Mouse (Mus musculus) stomach, postnatal 0 days (tissue): ENCODE measurements around the gene Foxg1. TPM values are rescaled to one million over a fixed set of nuclear protein-coding genes. Genes with fewer than 3 reads are reported as not detected.

ENCODE experiments used
- ATAC-seq: fragments of 200-750 bp; cut with Nextera tagmentation; 2 replicates; pipeline ENCODE4 v1.8.0; 2017; ENCODE audit not compliant: low FRiP score, low TSS enrichment
- DNase-seq: peaks from one replicate; pipeline ENCODE4 v3.0.0-alpha.2; 2016; ENCODE audit warnings: low spot score
- H3K27ac ChIP-seq: fragments of 300-500 bp; sonication (generic); replicated peaks from 2 replicates; pipeline ENCODE4 v1.5.1; 2014; ENCODE audit warnings: mild to moderate bottlenecking, control low read depth
- H3K27me3 ChIP-seq: fragments of 300-500 bp; sonication (generic); 2 replicates; pipeline ENCODE4 v1.6.1; 2014; ENCODE audit warnings: low read length; ENCODE audit not compliant: control insufficient read depth, insufficient read depth
- H3K36me3 ChIP-seq: fragments of 300-500 bp; sonication (generic); 2 replicates; pipeline ENCODE4 v1.6.1; 2014; ENCODE audit warnings: low read length, mixed read lengths; ENCODE audit not compliant: control insufficient read depth, insufficient read depth
- H3K4me1 ChIP-seq: fragments of 300-500 bp; sonication (generic); replicated peaks from 2 replicates; pipeline ENCODE4 v1.6.1; 2014; ENCODE audit warnings: antibody characterized with exemption; ENCODE audit not compliant: control insufficient read depth, insufficient read depth
- H3K4me2 ChIP-seq: fragments of 300-500 bp; sonication (generic); replicated peaks from 2 replicates; pipeline ENCODE4 v1.6.1; 2014; ENCODE audit warnings: low read depth, mild to moderate bottlenecking, control low read depth, moderate library complexity
- H3K4me3 ChIP-seq: fragments of 300-500 bp; sonication (generic); 2 replicates; pipeline ENCODE4 v1.5.1; 2014; ENCODE audit warnings: low read depth, low read length, control low read depth
- H3K9ac ChIP-seq: fragments of 300-500 bp; sonication (generic); 2 replicates; pipeline ENCODE4 v1.6.1; 2014; ENCODE audit warnings: mild to moderate bottlenecking, low read length, control low read depth, mixed read lengths
- H3K9me3 ChIP-seq: fragments of 300-500 bp; sonication (generic); 2 replicates; pipeline ENCODE4 v1.6.1; 2016; ENCODE audit warnings: low read length; ENCODE audit not compliant: control insufficient read depth
- CTCF ChIP-seq: IDR thresholded peaks from 2 replicates; pipeline ENCODE4 v1.5.1; 2016; ENCODE audit warnings: antibody characterized with exemption, low read depth, mild to moderate bottlenecking, moderate library complexity
- EP300 ChIP-seq: optimal IDR thresholded peaks from 2 replicates; pipeline ENCODE3; 2016; ENCODE audit warnings: antibody characterized with exemption
- WGBS: fragments of 180-500 bp; shearing (Covaris S2); extraction: QIAGEN DNeasy Blood & Tissue Kit; methylation state at CpG from one replicate; pipeline ENCODE4 v1.1.7; 2014; 5-methylcytosine and 5-hydroxymethylcytosine counted together
- polyA plus RNA-seq: library from polyadenylated mRNA; unstranded; fragments of >200 nt; fragmentation: Nextera tagmentation; extraction: Ambion mirVana; gene quantifications from 2 replicates; pipeline ENCODE4 v1.2.1, GENCODE M21; 2015

Foxg1 gene
- polyA plus RNA-seq, 1 experiment from 2014 or later = not detected

DNA sequence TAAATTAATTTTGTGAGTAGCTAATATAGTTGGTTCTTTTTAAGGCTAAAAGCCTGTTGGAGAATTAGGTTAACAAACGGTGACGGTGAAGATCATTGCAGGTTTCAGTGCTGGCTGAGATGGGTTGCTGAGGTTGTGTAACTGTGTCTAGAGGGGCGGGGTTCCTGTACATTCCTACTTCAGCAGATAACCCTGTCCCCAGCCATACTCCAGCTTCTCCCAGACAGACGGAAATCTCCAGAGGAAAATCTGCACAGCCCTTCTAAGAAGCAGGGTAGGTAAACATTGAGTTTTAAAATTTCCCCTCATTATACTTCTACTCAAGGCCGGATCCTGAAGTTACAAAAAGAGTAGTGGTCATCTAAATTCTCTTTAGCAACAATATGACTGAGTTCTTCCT is 7.2 kb downstream of the Foxg1 start:
- WGBS = 15% methylated on average over 5 of the region's 5 CpGs

GRCm38 (mm10) chr12:49390257-49390656 is 7.8 kb downstream of the Foxg1 start:
- Histone ChIP-seq H3K4me3 (no peak overlapping the region), H3K4me2 (no peak overlapping the region), H3K36me3 (no peaks in the 10 kb centered on the region), H3K27ac (no peak overlapping the region), H3K9ac (no peak overlapping the region), H3K27me3 (peaks cover 28% of the 10 kb centered on the region), H3K4me1 (no peaks in the 10 kb centered on the region), H3K9me3 (no peaks in the 10 kb centered on the region)
- TF ChIP-seq CTCF (no peak), EP300 (no peak)
- 8% methylated on average over 13 of the region's 13 CpGs for WGBS
- ATAC-seq (no peak), DNase-seq (no peak)

More for the DNA sequence above, 7.2 kb downstream of the Foxg1 start:
- Histone ChIP-seq H3K27me3 (peaks cover 34% of the 10 kb centered on the region), H3K9me3 (no peaks in the 10 kb centered on the region), H3K36me3 (no peaks in the 10 kb centered on the region), H3K27ac (no peak overlapping the region), H3K4me2 (no peak overlapping the region), H3K4me3 (no peak overlapping the region), H3K9ac (no peak overlapping the region), H3K4me1 (no peaks in the 10 kb centered on the region)
- TF ChIP-seq EP300 (no peak), CTCF (no peak)
- DNase-seq = no peak
- no peak for ATAC-seq

- H3K4me2 ChIP-seq = peak overlapping the region; percentile 31; the same call in 1 of the 2 replicates
- no peaks in the 10 kb centered on the region for H3K36me3 ChIP-seq
- TF ChIP-seq EP300 (no peak), CTCF (no peak)
- H3K9me3 ChIP-seq = no peaks in the 10 kb centered on the region
- peaks cover 23% of the 10 kb centered on the region for H3K27me3 ChIP-seq
- peak overlapping the region; percentile 22 for H3K4me3 ChIP-seq
- 4% methylated on average over 9 of the region's 9 CpGs for WGBS
- H3K4me1 ChIP-seq = no peaks in the 10 kb centered on the region
- DNase-seq (no peak), ATAC-seq (no peak)
- no peak overlapping the region for H3K27ac ChIP-seq
- no peak overlapping the region for H3K9ac ChIP-seq
Observed at GRCm38 (mm10) chr12:49390926-49391304, 8.5 kb downstream of the Foxg1 start.

DNA sequence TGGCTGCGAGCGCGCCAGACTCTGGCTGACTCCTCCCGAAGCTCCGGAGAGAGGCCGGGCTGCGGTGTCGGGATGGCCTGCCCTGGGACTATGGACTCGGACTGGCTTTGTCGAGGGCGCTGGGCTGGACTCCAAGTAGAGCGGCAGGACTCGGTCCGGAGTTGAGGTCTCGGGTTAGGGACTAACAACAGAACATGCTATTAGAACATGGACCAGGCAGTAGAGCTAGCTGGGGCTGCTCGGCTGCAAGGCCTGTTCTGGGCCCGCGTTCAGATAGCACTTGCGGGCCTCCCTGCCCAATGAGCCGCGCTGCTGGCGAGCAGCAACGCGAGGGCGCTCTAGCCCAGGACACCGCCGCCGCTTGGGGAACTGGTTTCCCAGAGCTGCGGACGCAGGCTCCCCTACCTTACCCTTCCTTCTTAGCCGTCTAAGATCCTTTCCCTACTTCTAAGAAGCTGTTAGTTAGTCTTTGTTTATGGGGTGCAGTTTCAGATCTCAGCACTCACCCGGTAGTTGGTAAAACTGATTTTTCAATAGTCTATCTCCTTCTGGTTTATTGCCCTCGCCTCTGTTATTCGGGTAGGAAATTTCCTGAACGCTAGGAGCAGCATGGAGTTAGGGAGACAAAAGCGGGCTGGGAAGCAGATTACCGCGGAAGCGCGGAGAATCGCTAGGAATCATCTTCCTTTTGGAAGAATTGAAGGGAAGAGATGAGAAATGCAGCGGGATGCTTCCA is 9.0 kb downstream of the Foxg1 start:
- Histone ChIP-seq H3K27me3 (peaks cover 23% of the 10 kb centered on the region), H3K9ac (no peak overlapping the region), H3K4me3 (peak overlapping the region; percentile 22), H3K27ac (no peak overlapping the region), H3K4me2 (peak overlapping the region; percentile 31), H3K9me3 (no peaks in the 10 kb centered on the region), H3K4me1 (no peaks in the 10 kb centered on the region), H3K36me3 (no peaks in the 10 kb centered on the region)
- DNase-seq = peak; percentile 78
- ATAC-seq = peak; percentile 89
- under 1% methylated on average over 42 of the region's 42 CpGs for WGBS
- no peak for TF ChIP-seq EP300
- TF ChIP-seq CTCF = peak; percentile 75

DNA sequence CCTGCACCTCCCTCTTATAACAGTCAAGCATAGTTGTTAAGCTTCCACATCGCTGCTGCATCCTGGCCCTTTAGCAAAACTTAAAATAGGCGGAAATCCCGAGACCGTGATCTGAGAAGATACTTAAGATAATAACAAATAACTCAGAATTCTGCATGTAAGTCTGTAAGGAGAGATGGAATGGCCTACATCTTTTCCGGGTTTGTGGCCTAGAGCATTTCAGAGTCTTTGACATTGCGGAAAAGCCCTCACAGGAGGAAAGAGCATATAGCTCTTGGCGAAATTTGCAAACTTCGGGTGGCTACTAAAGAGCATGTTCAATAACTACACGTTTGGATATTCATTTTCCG is 9.6 kb downstream of the Foxg1 start:
- 9% methylated on average over 10 of the region's 10 CpGs for WGBS
- H3K9ac ChIP-seq = no peak overlapping the region
- no peaks in the 10 kb centered on the region for H3K36me3 ChIP-seq
- H3K4me2 ChIP-seq = no peak overlapping the region
- no peak for ATAC-seq
- no peaks in the 10 kb centered on the region for H3K9me3 ChIP-seq
- no peak overlapping the region; the same call in 1 of the 2 replicates for H3K4me3 ChIP-seq
- H3K4me1 ChIP-seq = no peaks in the 10 kb centered on the region
- peaks cover 23% of the 10 kb centered on the region for H3K27me3 ChIP-seq
- no peak for DNase-seq
- TF ChIP-seq EP300 = no peak
- no peak for TF ChIP-seq CTCF
- no peak overlapping the region for H3K27ac ChIP-seq

DNA sequence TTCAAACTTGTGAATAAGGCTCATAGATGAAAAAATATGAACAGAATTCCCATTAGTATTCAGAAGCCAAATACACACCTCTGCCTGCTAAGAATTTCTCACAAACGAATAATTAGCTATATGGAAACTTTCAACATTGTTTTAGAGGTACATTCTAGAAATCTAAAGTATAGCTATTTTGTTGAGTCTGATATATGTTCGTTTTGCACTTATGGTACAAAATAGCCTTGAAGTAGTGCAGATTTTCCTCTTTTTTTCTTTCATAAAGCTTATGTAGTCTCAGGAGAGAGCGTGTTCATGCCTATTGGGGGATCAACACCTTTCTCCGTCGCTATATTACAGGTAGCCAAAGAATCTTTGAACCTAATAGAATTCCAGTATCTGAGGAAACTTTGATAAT is 10.4 kb downstream of the Foxg1 start:
- no peaks in the 10 kb centered on the region for H3K36me3 ChIP-seq
- no peak for TF ChIP-seq CTCF
- TF ChIP-seq EP300 = no peak
- H3K27ac ChIP-seq = no peak overlapping the region
- ATAC-seq (no peak), DNase-seq (no peak)
- no peak overlapping the region for H3K9ac ChIP-seq
- H3K4me2 ChIP-seq = no peak overlapping the region
- H3K9me3 ChIP-seq = no peaks in the 10 kb centered on the region
- no peak overlapping the region for H3K4me3 ChIP-seq
- H3K4me1 ChIP-seq = no peaks in the 10 kb centered on the region
- 8% methylated on average over 5 of the region's 5 CpGs for WGBS
- H3K27me3 ChIP-seq = peaks cover 23% of the 10 kb centered on the region
